In the genomic region with DNA sequence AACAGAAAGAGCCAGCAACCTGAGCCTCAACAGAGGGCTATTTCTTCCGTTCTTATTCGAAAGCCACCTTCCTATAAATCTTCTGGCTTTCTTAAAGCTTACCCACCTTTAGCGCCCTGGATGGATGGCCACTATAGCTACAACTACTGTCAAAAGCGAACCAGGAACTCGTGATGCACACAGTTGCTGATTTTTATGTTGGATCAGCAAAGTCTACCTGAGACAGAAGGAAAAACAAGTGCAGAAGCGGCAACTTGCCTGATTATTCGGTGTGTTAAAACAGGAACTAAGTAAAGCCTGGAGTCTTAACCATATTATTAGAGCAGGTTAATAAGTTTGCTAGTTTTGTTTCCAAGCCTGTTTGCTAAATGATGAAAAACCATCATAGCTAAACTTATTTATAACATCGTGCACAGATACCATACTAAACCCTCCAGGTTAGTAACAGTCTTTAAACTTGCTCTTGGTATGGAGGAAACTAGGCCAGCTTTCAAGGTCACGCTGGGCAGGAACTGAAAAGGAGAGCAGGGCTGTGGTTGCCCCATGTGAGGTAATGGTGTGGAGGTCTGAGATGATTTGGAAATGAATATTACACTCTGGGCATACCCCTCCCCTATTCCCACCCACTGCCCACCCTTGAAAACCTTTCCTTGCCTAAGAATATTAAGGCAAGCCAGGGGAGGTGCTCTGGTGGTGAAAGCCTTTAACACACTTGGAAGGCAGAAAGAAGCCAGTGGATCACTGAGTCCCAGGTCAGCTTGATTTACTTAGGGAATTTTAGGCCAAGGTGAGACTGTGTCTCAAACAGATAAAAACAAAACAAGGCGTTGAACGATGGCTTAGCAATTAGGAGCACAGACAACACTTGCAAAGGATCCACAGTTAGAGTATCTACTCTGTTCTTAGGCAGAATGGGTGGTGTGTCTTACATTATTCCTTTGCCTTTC, we compare ENCODE assay signal across 1 mouse cellular context.
A peak's percentile ranks its signal among the peaks of the same experiment; 100 is the strongest.
TF ChIP-seq lines count a peak whose summit lies in the region.

No protein-coding gene starts in this region.

TF ChIP-seq in MEL, 35 proteins besides CTCF, POLR2A, EP300 and RAD21 (continued from another document):
- TF ChIP-seq ETS1 (IDR thresholded peaks at IDR 0.05; ENCODE audit: low read depth, low read length), result peak; percentile 18; the same call in 1 of the 2 replicates
- TF ChIP-seq BHLHE40 (IDR thresholded peaks at IDR 0.05; ENCODE audit: borderline replicate concordance, low read depth, low read length), result no peak
- TF ChIP-seq CHD2 (IDR thresholded peaks at IDR 0.05; ENCODE audit: low read length), result no peak
- TF ChIP-seq MYC (IDR thresholded peaks at IDR 0.05; ENCODE audit: low read depth, low read length), result peak; percentile 65
- peak; percentile 40; the same call in 1 of the 2 replicates for TF ChIP-seq MXI1 (IDR thresholded peaks at IDR 0.05; ENCODE audit: low read depth, low read length)
- TF ChIP-seq NELFE (IDR thresholded peaks at IDR 0.05; ENCODE audit: low read depth, low read length), result no peak
- no peak for TF ChIP-seq POLR2AphosphoS5 (IDR thresholded peaks at IDR 0.05; ENCODE audit: borderline replicate concordance, low read depth, low read length)
- no peak for TF ChIP-seq POLR2AphosphoS2 (IDR thresholded peaks at IDR 0.05; ENCODE audit: low read length)
- no peak for TF ChIP-seq RCOR1 (IDR thresholded peaks at IDR 0.05; ENCODE audit: low read depth, low read length)
- TF ChIP-seq KAT2A (conservative IDR thresholded peaks at IDR 0.05; ENCODE audit: low read depth, low read length), result no peak
- no peak for TF ChIP-seq USF2 (IDR thresholded peaks at IDR 0.05; ENCODE audit: borderline replicate concordance in 1 of 2, insufficient read depth in 1 of 2, low read depth in 1 of 2, low read length in 2 of 2)
- no peak for TF ChIP-seq TCF12 (IDR thresholded peaks at IDR 0.05; ENCODE audit: low read depth, low read length)
- TF ChIP-seq USF1 (IDR thresholded peaks at IDR 0.05; ENCODE audit: low read depth, low read length), result no peak
- TF ChIP-seq MYB (IDR thresholded peaks at IDR 0.05; ENCODE audit: low read depth, low read length), result no peak
- TF ChIP-seq UBTF (IDR thresholded peaks at IDR 0.05; ENCODE audit: borderline replicate concordance, insufficient read depth, low read depth, low read length), result no peak
- no peak for TF ChIP-seq MAFK (IDR thresholded peaks at IDR 0.05; ENCODE audit: borderline replicate concordance, low read depth, low read length)
- no peak for TF ChIP-seq MEF2A (IDR thresholded peaks at IDR 0.05; ENCODE audit: extremely low read depth, insufficient replicate concordance, low read depth, low read length, poor library complexity, severe bottlenecking)
- TF ChIP-seq ZKSCAN1 (IDR thresholded peaks at IDR 0.05; ENCODE audit: low read depth, low read length), result no peak
- TF ChIP-seq JUND (IDR thresholded peaks at IDR 0.05; ENCODE audit: low read depth, low read length), result no peak
- TF ChIP-seq GATA1 (IDR thresholded peaks at IDR 0.05; ENCODE audit: low read depth, low read length), result no peak
- TF ChIP-seq ZMIZ1 (IDR thresholded peaks at IDR 0.05; ENCODE audit: low read depth, low read length), result no peak
